Mouse (Mus musculus) urinary bladder, postnatal 14 days (tissue): ENCODE measurements around the gene Adgrb3.

ENCODE experiments used
- DNase-seq: peaks from one replicate; pipeline ENCODE4 v3.0.0; 2021; ENCODE audit warnings: low spot score

Adgrb3 gene

GRCm38 (mm10) chr1:25828971-25829920, at the start of gene Adgrb3:
Gene Adgrb3 (minus strand): TSS chr1:25829707.
- DNase-seq, result no peak

DNA sequence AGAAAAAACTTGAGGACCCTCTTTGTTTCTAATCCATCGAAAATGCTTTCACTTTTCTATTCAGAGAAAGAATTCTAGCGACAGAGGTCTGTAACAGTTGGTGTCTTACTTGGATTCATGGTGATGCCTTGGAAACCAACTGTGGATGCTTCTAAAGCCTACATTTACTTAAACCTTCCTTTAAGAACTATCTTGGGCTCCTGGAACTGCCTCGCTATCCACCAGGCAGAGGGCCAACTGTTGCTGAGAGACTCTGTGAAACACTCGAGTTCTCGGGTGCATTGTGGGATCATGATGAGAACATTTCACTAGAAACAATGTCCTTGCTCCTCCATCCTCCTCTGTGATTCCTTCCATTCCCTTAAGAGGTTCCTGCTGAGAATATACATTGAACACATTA, 48.0 kb upstream of the Adgrb3 start:
- DNase-seq, result no peak

DNA sequence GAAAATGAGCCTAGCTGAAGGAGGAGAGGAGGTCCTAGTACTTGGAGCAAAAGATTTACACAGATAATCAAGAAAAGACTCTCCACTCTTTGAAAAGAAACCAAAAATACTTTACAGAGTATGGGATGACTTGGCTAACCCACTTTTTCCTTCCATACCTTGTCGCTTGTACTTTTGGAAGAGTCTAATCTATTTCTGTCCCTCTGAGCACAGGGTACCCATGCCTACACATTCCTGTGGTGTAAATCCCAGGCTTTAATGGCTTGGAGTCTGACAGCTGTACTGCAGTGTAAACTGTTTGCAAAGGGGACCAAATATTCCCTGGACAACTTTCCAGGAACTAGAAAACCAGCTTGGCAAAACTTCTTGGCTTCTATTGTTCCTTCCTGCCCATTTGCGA, 28.0 kb upstream of the Adgrb3 start:
- no peak for DNase-seq

DNA sequence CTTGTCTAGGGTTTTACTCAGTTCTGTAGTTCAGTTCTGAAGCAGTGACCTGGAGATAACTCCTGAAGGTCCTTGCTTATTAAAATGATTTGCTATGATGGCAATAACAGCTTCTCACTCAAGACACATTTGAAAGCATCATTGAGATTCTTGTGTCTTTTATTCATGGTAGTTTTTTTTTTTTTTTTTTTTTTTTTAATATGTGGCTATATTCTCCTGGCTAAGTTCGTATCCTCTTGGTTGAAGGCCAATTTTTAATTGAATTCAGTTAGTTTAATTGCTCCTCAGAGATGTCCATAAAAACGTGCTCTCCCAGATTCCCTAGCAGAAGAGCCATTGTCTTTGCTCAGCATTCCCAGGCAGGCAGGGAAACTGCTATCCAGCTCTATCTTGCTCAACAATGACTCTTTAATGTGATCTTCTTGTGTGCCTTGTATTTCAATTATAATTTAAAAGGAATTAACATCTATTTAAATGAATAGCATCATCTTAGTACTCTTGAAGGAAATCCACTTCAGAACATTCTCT, 25.0 kb upstream of the Adgrb3 start:
- no peak for DNase-seq

DNA sequence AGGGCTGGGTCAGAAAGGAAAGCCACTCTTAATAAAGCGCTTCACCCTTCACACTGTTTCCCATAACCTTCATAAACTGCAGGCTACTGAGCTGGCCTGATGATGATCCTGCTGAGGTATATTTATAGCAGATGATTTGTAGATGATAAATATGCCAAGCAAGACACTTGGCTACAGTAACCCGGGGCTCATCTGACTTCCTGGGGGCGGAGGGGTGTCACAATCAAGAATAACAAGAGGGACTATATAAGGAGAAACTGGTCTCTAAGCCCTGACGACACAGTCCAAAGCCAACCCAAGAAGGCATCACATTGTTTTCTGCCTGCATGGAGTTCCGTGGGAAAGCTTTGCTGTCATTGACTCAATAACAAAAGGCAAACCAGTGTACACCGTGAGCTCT, 2.8 kb upstream of the Adgrb3 start:
- DNase-seq, result no peak

GRCm38 (mm10) chr1:25831521-25831900, 2.0 kb upstream of the Adgrb3 start:
- no peak for DNase-seq

DNA sequence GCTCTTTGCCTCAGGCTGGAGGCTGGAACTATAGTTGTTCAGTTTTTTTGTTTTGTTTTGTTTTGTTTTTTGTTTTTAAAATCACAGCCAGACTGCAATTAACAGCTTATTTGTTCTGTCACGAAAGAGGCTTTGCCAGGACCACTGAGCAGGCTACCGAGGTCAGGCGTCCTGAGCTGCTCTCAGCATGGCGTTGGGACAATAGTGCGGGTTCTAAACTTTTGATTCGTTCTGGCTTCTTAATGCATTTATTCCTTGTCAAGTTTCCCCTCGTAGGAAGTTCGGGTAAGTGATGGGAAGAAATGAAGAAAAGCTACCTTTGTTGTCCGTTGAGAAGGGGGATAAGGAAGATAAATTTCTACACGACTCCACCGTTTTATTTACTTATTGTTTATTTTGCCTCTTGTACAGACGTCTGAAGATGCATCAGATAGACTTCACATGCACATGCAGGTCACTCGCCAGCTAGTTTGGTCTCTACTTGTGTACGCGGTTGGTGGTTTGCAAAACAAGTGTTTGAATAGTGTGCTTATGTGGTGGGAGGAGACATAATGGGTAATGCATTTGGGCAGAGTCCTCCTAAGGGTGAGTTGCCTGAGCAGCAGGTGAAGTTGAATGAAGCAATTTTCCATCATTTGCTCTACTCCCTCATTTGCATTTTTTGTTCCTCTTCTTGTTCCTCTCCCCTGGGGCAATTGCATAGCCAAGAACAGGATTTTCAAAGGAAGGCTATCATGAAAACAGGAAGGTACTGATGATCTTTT, 1.4 kb upstream of the Adgrb3 start:
- no peak for DNase-seq

GRCm38 (mm10) chr1:25829921-25830751, 629 bp upstream of the Adgrb3 start:
- DNase-seq, result no peak

DNA sequence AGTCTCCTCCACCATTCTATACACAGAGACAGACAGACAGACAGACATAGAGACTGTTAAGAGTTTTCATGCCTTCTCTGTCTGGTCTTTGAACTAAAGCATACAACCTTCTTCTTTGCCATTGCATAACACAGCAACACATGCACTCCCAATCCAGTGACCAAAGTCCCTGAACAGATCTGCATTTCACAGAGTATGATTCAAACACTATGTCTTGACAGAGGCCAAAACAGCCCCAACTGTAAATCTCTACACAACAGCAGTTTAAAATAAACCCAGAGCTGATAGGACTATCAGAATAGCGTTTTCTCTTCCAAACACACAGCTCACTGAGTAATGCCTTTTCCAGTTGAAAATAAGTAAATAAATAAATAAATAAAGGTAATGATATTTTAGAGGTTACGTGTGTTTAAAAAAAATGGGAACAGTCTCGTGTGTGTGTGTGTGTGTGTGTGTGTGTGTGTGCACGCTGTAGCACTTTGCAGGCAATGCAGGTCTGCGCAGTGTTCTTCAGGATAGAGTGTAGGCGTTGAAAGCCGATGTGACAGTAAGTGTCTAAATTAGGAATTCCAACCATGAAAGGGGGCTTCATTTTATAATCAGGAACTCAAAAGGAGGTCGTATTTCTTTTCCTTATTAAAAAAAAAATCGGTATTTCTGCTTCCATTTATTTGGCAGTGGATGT, 1.3 kb downstream of the Adgrb3 start:
- no peak for DNase-seq

GRCm38 (mm10) chr1:25827436-25827835, 2.1 kb downstream of the Adgrb3 start:
- no peak for DNase-seq

GRCm38 (mm10) chr1:25826771-25827170, 2.7 kb downstream of the Adgrb3 start:
- no peak for DNase-seq

DNA sequence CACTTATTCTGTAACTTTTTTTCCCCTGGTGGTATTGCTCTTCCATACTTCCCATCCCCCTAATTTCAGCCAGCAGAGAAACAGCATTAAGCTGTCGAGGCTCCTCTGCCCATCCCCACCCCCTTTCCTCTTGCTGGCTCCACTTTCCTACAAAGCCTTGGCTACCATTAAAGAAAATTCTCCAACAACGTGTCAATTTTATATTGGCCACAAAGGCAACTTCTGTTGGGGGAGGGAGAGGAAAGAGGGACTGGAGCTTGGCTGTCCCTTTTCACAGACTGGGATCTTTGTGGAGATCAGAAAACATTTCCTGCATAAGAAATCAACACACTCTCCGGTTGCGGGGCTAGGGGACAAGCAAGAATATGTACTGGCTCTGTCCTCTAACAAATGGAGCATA, 4.9 kb downstream of the Adgrb3 start:
- DNase-seq, result no peak

DNA sequence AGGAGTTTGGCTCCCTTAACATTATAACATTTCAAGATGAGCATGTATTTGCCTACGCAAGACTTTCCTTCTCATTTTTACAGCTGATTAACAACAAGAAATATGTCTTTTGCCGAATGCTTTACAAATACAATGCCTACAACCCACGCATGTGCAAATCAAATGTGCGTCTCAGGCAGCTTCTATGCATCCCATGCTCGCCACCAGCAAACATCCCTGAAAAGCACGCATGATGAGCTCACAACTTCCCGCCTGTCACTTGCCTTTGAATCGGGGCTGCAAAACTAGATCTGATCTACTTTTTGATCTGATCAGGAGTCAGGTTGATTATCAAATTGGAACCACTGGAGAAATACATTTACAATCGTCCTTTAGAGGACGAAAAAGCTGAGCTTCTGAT, 5.5 kb downstream of the Adgrb3 start:
- no peak for DNase-seq

DNA sequence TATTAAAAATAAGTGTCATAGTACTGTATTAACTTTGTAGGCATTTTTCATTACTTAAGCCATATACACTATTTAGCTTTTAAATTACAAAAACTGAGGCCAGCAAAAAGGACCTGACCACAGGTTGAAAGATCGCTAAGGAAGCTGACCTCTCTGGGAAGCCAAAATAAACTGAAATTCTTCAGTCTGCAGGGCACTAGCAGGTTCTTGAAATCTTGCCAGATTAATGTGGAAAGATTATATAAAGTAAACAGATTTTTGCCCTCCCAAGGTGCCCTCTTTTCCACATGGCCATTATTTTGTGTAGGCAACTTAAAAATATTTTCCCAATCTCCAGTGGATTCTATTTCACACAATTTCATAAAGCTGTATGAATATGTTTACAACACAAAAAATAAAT, 14.0 kb downstream of the Adgrb3 start:
- DNase-seq, result no peak

GRCm38 (mm10) chr1:25778784-25779183, 50.7 kb downstream of the Adgrb3 start:
- DNase-seq, result no peak

DNA sequence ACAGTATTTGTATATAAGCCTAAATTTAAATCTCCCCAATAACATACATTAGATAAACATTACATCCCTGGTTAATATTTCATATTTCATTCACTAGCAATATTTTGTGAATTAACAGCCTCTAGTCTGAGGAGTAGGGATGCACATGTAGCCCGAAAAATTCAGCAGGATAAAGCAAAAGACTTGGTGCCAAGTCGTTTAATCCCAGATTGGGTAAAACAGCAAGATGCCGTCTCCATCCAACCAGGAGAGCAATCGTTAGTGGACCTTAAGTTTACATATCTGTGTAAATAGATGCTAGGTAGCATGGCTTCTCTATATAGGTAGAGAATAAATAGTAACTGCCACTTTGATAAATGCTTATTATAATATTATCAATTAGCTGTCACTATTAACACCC, 52.0 kb downstream of the Adgrb3 start:
- no peak for DNase-seq

DNA sequence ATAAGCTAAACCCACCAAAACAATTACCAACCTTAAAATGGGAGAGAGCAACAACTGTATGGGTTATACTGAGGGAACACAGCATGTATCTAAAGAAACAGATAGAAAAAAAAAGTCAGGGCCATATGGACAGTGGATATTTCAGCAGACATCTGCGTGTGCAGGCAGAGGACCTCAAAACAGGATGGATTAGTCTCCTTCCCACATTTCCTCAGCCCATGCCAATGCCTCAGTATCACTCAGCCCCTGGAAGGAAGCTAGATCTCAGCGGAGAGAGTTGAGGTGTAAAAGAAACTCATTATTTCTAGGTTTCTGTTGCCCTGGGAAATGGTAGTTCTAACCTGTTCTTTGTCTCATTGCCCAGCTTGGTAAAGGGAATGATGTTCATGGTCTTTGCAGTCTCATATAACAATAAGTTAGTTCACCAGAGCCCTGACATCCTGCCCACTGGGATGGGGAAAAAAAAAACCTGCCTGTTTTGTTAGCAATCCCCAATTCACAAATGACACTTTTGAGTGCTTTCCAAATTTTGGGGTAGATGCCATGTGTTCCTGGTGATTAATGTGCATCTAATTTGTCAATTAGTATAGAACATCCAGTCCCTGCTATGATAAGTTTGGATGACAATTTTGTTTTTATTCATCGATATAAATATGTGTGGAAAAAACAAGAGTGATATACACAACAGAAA, 53.9 kb downstream of the Adgrb3 start:
- DNase-seq, result no peak

DNA sequence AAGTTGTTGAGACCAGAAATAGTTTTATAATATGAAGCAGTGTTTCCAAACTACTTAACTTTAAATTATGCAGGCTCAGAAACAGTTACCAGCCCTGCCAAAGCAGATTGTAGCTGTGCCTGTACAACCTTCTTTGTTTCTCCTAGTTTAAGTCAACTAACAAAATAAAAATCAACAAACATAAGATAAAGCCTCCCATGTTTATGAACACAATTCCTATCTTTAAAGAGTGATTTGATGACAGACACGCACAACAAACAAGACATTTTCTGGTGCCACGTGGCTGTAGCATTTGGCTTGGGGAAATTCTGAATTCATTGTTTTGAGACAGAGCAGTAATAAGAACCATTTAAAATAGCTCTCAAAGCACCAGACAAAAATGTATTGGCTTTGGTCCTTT, 60.5 kb downstream of the Adgrb3 start:
- DNase-seq, result no peak

- DNase-seq, result no peak
Measured at GRCm38 (mm10) chr1:25755265-25755664, 74.2 kb downstream of the Adgrb3 start.

DNA sequence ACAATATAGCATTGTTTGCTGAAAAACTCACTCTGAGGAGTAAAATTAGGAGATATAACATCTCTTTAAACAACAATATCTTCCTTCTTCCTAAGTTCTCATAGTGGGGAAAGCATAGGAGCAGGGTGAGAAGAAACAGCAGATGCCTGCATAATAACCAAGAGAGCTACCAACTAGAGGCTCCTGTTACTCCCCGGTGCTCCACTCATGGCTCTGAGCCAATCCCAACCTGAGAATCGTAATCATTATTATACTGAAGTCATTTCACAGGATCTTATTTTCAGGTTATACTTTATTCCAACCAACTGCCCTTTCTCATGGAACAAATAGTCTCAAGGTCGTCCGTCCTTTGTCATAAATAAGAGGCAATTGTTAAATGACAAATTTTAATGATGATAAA, 75.0 kb downstream of the Adgrb3 start:
- no peak for DNase-seq

DNA sequence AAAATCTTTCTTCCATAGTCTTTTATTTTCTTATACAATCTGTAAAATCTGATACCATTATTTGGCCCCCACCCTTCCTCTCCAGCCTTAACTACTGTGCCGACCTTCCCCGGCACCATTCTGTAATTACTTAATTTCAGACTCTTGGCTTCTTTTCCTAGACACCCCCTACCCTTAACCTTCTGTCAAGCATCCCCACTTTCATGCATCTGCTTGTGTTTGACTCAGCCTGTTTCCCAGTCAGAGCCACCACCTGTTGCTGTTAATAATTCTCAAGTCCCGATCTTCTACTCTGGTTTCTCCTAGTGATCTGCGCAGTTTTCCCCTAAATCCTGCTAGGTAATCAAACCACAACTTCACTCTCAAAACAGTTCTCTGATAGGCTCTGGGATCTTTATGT, 83.9 kb downstream of the Adgrb3 start:
- DNase-seq, result no peak
